Mouse (Mus musculus): Measurements from ENCODE around the gene Slco2a1. TPM values are rescaled to one million over a fixed set of nuclear protein-coding genes. Genes with fewer than 3 reads are reported as not detected.

The Slco2a1 gene
- polyA plus RNA-seq, 1 experiment from 2014 or later, result 6.1 TPM

- no peak overlapping the region for H3K27ac ChIP-seq
- H3K4me2 ChIP-seq, result no peak overlapping the region
- no peaks in the 10 kb centered on the region; the same call in 1 of the 2 replicates for H3K9me3 ChIP-seq
- peaks cover 27% of the 10 kb centered on the region for H3K4me1 ChIP-seq
- 89% methylated on average over 9 of the region's 9 CpGs for WGBS
- no peak overlapping the region for H3K4me3 ChIP-seq
- no peaks in the 10 kb centered on the region for H3K36me3 ChIP-seq
- no peaks in the 10 kb centered on the region for H3K27me3 ChIP-seq
- H3K9ac ChIP-seq, result no peak overlapping the region
- ATAC-seq (ENCODE audit: insufficient number of reproducible peaks, insufficient read depth, low FRiP score, low TSS enrichment, low read depth), result no peak
Observed at GRCm38 (mm10) chr9:102964644-102965043, 23.9 kb upstream of the Slco2a1 start.

GRCm38 (mm10) chr9:102972393-102973050 lies 16.0 kb upstream of the Slco2a1 start:
- H3K4me3 ChIP-seq, result no peak overlapping the region
- ATAC-seq (ENCODE audit: insufficient number of reproducible peaks, insufficient read depth, low FRiP score, low TSS enrichment, low read depth), result no peak
- H3K36me3 ChIP-seq, result no peaks in the 10 kb centered on the region
- H3K27me3 ChIP-seq, result no peaks in the 10 kb centered on the region
- no peak overlapping the region for H3K4me2 ChIP-seq
- H3K9ac ChIP-seq, result no peak overlapping the region
- peaks cover 20% of the 10 kb centered on the region for H3K4me1 ChIP-seq
- H3K9me3 ChIP-seq, result no peaks in the 10 kb centered on the region; the same call in 1 of the 2 replicates
- WGBS, result 71% methylated on average over 2 of the region's 2 CpGs
- H3K27ac ChIP-seq, result no peak overlapping the region; the same call in 1 of the 2 replicates

- Histone ChIP-seq H3K4me1 (peaks cover 45% of the 10 kb centered on the region), H3K4me2 (no peak overlapping the region)
- ATAC-seq (ENCODE audit: insufficient number of reproducible peaks, insufficient read depth, low FRiP score, low TSS enrichment, low read depth), result no peak
Observed at GRCm38 (mm10) chr9:102975887-102976286, 12.6 kb upstream of the Slco2a1 start.

GRCm38 (mm10) chr9:102977090-102977489 lies 11.4 kb upstream of the Slco2a1 start:
- Histone ChIP-seq H3K9me3 (no peaks in the 10 kb centered on the region), H3K4me3 (no peak overlapping the region), H3K4me1 (peaks cover 48% of the 10 kb centered on the region), H3K36me3 (no peaks in the 10 kb centered on the region), H3K9ac (no peak overlapping the region), H3K4me2 (no peak overlapping the region), H3K27me3 (0 out of 2 replicates have a peak, but pooled peaks cover 5% of the 10 kb centered on the region), H3K27ac (peak overlapping the region; percentile 80)
- no peak for ATAC-seq (ENCODE audit: insufficient number of reproducible peaks, insufficient read depth, low FRiP score, low TSS enrichment, low read depth)
- WGBS, result 18% methylated on average over 1 of the region's 1 CpGs

More at GRCm38 (mm10) chr9:102975887-102976286, 12.6 kb upstream of the Slco2a1 start:
- Histone ChIP-seq H3K9me3 (no peaks in the 10 kb centered on the region), H3K9ac (no peak overlapping the region), H3K36me3 (no peaks in the 10 kb centered on the region), H3K27me3 (0 out of 2 replicates have a peak, but pooled peaks cover 5% of the 10 kb centered on the region), H3K4me3 (no peak overlapping the region), H3K27ac (no peak overlapping the region)
- 98% methylated on average over 2 of the region's 2 CpGs for WGBS

DNA sequence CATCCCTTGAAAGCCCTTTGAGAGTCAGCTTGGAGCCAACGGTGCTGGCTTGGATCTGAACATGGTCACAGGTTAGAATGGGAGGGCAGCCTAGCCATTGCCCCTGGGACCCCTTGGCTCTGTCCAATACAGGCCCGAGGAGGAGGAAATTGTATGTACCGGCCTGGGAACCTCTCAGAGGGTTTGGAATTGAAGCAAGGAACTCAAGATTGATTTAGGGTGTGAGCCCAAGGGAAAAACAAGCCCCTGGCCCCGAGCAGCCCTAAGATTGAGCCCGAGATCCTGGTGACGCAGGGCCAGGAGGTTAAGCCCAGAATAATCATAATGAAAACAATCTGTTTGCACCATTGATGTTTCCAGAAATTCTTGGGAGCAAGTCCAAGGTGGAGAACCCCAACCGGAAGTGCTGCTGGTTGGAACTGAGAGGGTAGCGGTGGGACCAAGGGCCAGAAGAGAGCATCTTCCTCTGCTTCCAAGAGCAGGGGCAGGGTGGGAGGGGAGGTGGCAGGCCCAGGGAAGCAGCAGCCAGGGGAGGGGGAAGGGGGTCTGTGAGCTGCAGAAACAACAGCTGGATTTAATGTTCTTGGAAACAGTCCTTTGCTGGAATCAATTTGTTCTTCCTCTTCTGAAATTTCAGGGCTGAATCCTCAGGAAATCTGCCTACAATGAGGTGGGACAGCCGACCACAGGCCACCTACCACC lies 10.6 kb upstream of the Slco2a1 start:
- Histone ChIP-seq H3K4me2 (peak overlapping the region; percentile 34; the same call in 1 of the 2 replicates), H3K27ac (peak overlapping the region; percentile 80)
- 23% methylated on average over 9 of the region's 9 CpGs for WGBS

GRCm38 (mm10) chr9:102979011-102979700 lies 9.4 kb upstream of the Slco2a1 start:
- no peaks in the 10 kb centered on the region for H3K9me3 ChIP-seq
- H3K27me3 ChIP-seq, result 0 out of 2 replicates have a peak, but pooled peaks cover 5% of the 10 kb centered on the region
- no peak overlapping the region for H3K4me3 ChIP-seq
- H3K9ac ChIP-seq, result no peak overlapping the region
- H3K4me2 ChIP-seq, result no peak overlapping the region
- WGBS, result 85% methylated on average over 3 of the region's 3 CpGs
- peak overlapping the region; percentile 80; the same call in 1 of the 2 replicates for H3K27ac ChIP-seq
- no peaks in the 10 kb centered on the region for H3K36me3 ChIP-seq
- peaks cover 43% of the 10 kb centered on the region for H3K4me1 ChIP-seq
- no peak for ATAC-seq (ENCODE audit: insufficient number of reproducible peaks, insufficient read depth, low FRiP score, low TSS enrichment, low read depth)

More for the DNA sequence above, 10.6 kb upstream of the Slco2a1 start:
- ATAC-seq (ENCODE audit: insufficient number of reproducible peaks, insufficient read depth, low FRiP score, low TSS enrichment, low read depth), result no peak
- Histone ChIP-seq H3K4me1 (peaks cover 47% of the 10 kb centered on the region), H3K9me3 (no peaks in the 10 kb centered on the region), H3K9ac (no peak overlapping the region), H3K4me3 (no peak overlapping the region), H3K36me3 (no peaks in the 10 kb centered on the region), H3K27me3 (0 out of 2 replicates have a peak, but pooled peaks cover 5% of the 10 kb centered on the region)

GRCm38 (mm10) chr9:102979956-102980355 lies 8.6 kb upstream of the Slco2a1 start:
- peaks cover 43% of the 10 kb centered on the region for H3K4me1 ChIP-seq
- 78% methylated on average over 10 of the region's 10 CpGs for WGBS
- H3K4me3 ChIP-seq, result no peak overlapping the region
- no peaks in the 10 kb centered on the region for H3K9me3 ChIP-seq
- H3K4me2 ChIP-seq, result no peak overlapping the region
- H3K9ac ChIP-seq, result no peak overlapping the region
- H3K27ac ChIP-seq, result no peak overlapping the region
- no peaks in the 10 kb centered on the region for H3K36me3 ChIP-seq
- ATAC-seq (ENCODE audit: insufficient number of reproducible peaks, insufficient read depth, low FRiP score, low TSS enrichment, low read depth), result no peak
- 0 out of 2 replicates have a peak, but pooled peaks cover 5% of the 10 kb centered on the region for H3K27me3 ChIP-seq

- no peak for ATAC-seq (ENCODE audit: insufficient number of reproducible peaks, insufficient read depth, low FRiP score, low TSS enrichment, low read depth)
- no peak overlapping the region for H3K4me3 ChIP-seq
- H3K27ac ChIP-seq, result no peak overlapping the region
- 92% methylated on average over 5 of the region's 5 CpGs for WGBS
- H3K4me1 ChIP-seq, result peaks cover 43% of the 10 kb centered on the region
- H3K9ac ChIP-seq, result no peak overlapping the region
- H3K9me3 ChIP-seq, result no peaks in the 10 kb centered on the region
- 0 out of 2 replicates have a peak, but pooled peaks cover 5% of the 10 kb centered on the region for H3K27me3 ChIP-seq
- H3K36me3 ChIP-seq, result no peaks in the 10 kb centered on the region
- H3K4me2 ChIP-seq, result no peak overlapping the region
Observed at GRCm38 (mm10) chr9:102980420-102980819, 8.1 kb upstream of the Slco2a1 start.

GRCm38 (mm10) chr9:102981791-102982190 lies 6.7 kb upstream of the Slco2a1 start:
- Histone ChIP-seq H3K4me2 (no peak overlapping the region), H3K27ac (no peak overlapping the region), H3K9ac (no peak overlapping the region), H3K36me3 (no peaks in the 10 kb centered on the region), H3K4me1 (peaks cover 39% of the 10 kb centered on the region), H3K9me3 (no peaks in the 10 kb centered on the region), H3K27me3 (0 out of 2 replicates have a peak, but pooled peaks cover 5% of the 10 kb centered on the region), H3K4me3 (no peak overlapping the region)
- WGBS, result 99% methylated on average over 2 of the region's 2 CpGs
- ATAC-seq (ENCODE audit: insufficient number of reproducible peaks, insufficient read depth, low FRiP score, low TSS enrichment, low read depth), result no peak

GRCm38 (mm10) chr9:102982376-102982775 lies 6.1 kb upstream of the Slco2a1 start:
- no peak overlapping the region for H3K9ac ChIP-seq
- peaks cover 33% of the 10 kb centered on the region for H3K4me1 ChIP-seq

GRCm38 (mm10) chr9:102985111-102985510 lies 3.4 kb upstream of the Slco2a1 start:
- peaks cover 5% of the 10 kb centered on the region; the same call in 1 of the 2 replicates for H3K27me3 ChIP-seq
- WGBS, result 78% methylated on average over 1 of the region's 1 CpGs
- H3K4me1 ChIP-seq, result peaks cover 16% of the 10 kb centered on the region
- H3K27ac ChIP-seq, result no peak overlapping the region
- ATAC-seq (ENCODE audit: insufficient number of reproducible peaks, insufficient read depth, low FRiP score, low TSS enrichment, low read depth), result no peak
- H3K9ac ChIP-seq, result no peak overlapping the region
- no peak overlapping the region for H3K4me2 ChIP-seq
- no peaks in the 10 kb centered on the region for H3K36me3 ChIP-seq
- H3K4me3 ChIP-seq, result no peak overlapping the region
- no peaks in the 10 kb centered on the region for H3K9me3 ChIP-seq

More at GRCm38 (mm10) chr9:102982376-102982775, 6.1 kb upstream of the Slco2a1 start:
- no peak overlapping the region for H3K4me2 ChIP-seq
- 36% methylated on average over 3 of the region's 3 CpGs for WGBS
- H3K36me3 ChIP-seq, result no peaks in the 10 kb centered on the region
- H3K9me3 ChIP-seq, result no peaks in the 10 kb centered on the region
- H3K4me3 ChIP-seq, result no peak overlapping the region
- H3K27me3 ChIP-seq, result 0 out of 2 replicates have a peak, but pooled peaks cover 5% of the 10 kb centered on the region
- H3K27ac ChIP-seq, result no peak overlapping the region
- no peak for ATAC-seq (ENCODE audit: insufficient number of reproducible peaks, insufficient read depth, low FRiP score, low TSS enrichment, low read depth)

All from embryonic facial prominence, embryonic 13.5 days (tissue).